Mouse (Mus musculus) midbrain, embryonic 11.5 days (tissue): Measurements from ENCODE around the gene Ldha. TPM values are rescaled to one million over a fixed set of nuclear protein-coding genes. Genes with fewer than 3 reads are reported as not detected.

Experiments
- ATAC-seq: fragments of 200-750 bp; cut with Nextera tagmentation; 2 replicates; pipeline ENCODE4 v1.8.0; 2017; ENCODE audit warnings: moderate TSS enrichment, moderate library complexity; ENCODE audit not compliant: low FRiP score
- DNase-seq: peaks from one replicate; pipeline ENCODE4 v3.0.0; 2015; ENCODE audit warnings: low spot score; ENCODE audit errors: missing footprints
- H3K27ac ChIP-seq: fragments of 300-500 bp; sonication (generic); 2 replicates; pipeline ENCODE4 v1.5.1; 2014; ENCODE audit warnings: low read depth, low read length
- H3K27me3 ChIP-seq: fragments of 300-500 bp; sonication (generic); 2 replicates; pipeline ENCODE4 v1.6.1; 2014; ENCODE audit warnings: mild to moderate bottlenecking, low read length, moderate library complexity, mixed read lengths; ENCODE audit not compliant: control insufficient read depth, insufficient read depth
- H3K36me3 ChIP-seq: fragments of 300-500 bp; sonication (generic); 2 replicates; pipeline ENCODE4 v1.6.1; 2014; ENCODE audit warnings: mild to moderate bottlenecking, low read length, moderate library complexity, mixed read lengths; ENCODE audit not compliant: control insufficient read depth, insufficient read depth
- H3K4me1 ChIP-seq: fragments of 300-500 bp; sonication (generic); 2 replicates; pipeline ENCODE4 v1.6.1; 2014; ENCODE audit warnings: low read length; ENCODE audit not compliant: control insufficient read depth, insufficient read depth
- H3K4me2 ChIP-seq: fragments of 300-500 bp; sonication (generic); 2 replicates; pipeline ENCODE4 v1.6.1; 2014; ENCODE audit warnings: mild to moderate bottlenecking, moderate library complexity
- H3K4me3 ChIP-seq: fragments of 300-500 bp; sonication (generic); 2 replicates; pipeline ENCODE4 v1.5.1; 2014; ENCODE audit warnings: low read depth, low read length
- H3K9ac ChIP-seq: fragments of 300-500 bp; sonication (generic); 2 replicates; pipeline ENCODE4 v1.6.1; 2014; ENCODE audit warnings: low read length
- H3K9me3 ChIP-seq: fragments of 300-500 bp; sonication (generic); 2 replicates; pipeline ENCODE4 v1.6.1; 2016; ENCODE audit warnings: low read length; ENCODE audit not compliant: control insufficient read depth
- WGBS: fragments of 180-500 bp; shearing (Covaris S2); extraction: QIAGEN DNeasy Blood & Tissue Kit; methylation state at CpG from one replicate; pipeline ENCODE4 v1.1.7; 2014; 5-methylcytosine and 5-hydroxymethylcytosine counted together
- polyA plus RNA-seq: library from polyadenylated mRNA; unstranded; fragments of >200 nt; fragmentation: Nextera tagmentation; extraction: Ambion mirVana; gene quantifications from 2 replicates; pipeline ENCODE4 v1.2.1, GENCODE M21; 2014

Gene Ldha
- polyA plus RNA-seq, 1 experiment from 2014 or later: 1,542 TPM

- no peak for DNase-seq
- Histone ChIP-seq H3K36me3 (no peaks in the 10 kb centered on the region), H3K9ac (no peak overlapping the region), H3K9me3 (no peaks in the 10 kb centered on the region), H3K4me1 (peaks cover 10% of the 10 kb centered on the region), H3K4me2 (no peak overlapping the region), H3K27me3 (no peaks in the 10 kb centered on the region), H3K4me3 (no peak overlapping the region), H3K27ac (peak overlapping the region; percentile 22; the same call in 1 of the 2 replicates)
- 24% methylated on average over 12 of the region's 14 CpGs for WGBS
- ATAC-seq: peak; percentile 33; the same call in 1 of the 2 replicates
These were observed 6.2 kb upstream of the Ldha start for GRCm38 (mm10) chr7:46834994-46835610.

- H3K9ac ChIP-seq: no peak overlapping the region
- no peak overlapping the region for H3K4me3 ChIP-seq
- 82% methylated on average over 5 of the region's 5 CpGs for WGBS
- no peak for DNase-seq
- H3K4me2 ChIP-seq: no peak overlapping the region
- no peaks in the 10 kb centered on the region for H3K27me3 ChIP-seq
- peaks cover 10% of the 10 kb centered on the region for H3K4me1 ChIP-seq
- H3K27ac ChIP-seq: no peak overlapping the region
- H3K36me3 ChIP-seq: no peaks in the 10 kb centered on the region
- no peak for ATAC-seq
- no peaks in the 10 kb centered on the region for H3K9me3 ChIP-seq
These were observed 4.9 kb upstream of the Ldha start for GRCm38 (mm10) chr7:46836357-46836756.

GRCm38 (mm10) chr7:46837073-46837472, 4.2 kb upstream of the Ldha start:
- Histone ChIP-seq H3K4me1 (peaks cover 10% of the 10 kb centered on the region), H3K27ac (no peak overlapping the region)

GRCm38 (mm10) chr7:46838104-46838671, 3.1 kb upstream of the Ldha start:
- ATAC-seq (peak; percentile 43; the same call in 1 of the 2 replicates), DNase-seq (peak; percentile 88)
- H3K4me2 ChIP-seq: no peak overlapping the region; the same call in 1 of the 2 replicates
- peaks cover 10% of the 10 kb centered on the region for H3K4me1 ChIP-seq
- no peaks in the 10 kb centered on the region for H3K9me3 ChIP-seq
- H3K9ac ChIP-seq: peak overlapping the region; percentile 37; the same call in 1 of the 2 replicates
- no peak overlapping the region for H3K4me3 ChIP-seq
- no peak overlapping the region for H3K27ac ChIP-seq
- 2% methylated on average over 9 of the region's 9 CpGs for WGBS
- H3K36me3 ChIP-seq: no peaks in the 10 kb centered on the region
- no peaks in the 10 kb centered on the region for H3K27me3 ChIP-seq

More at GRCm38 (mm10) chr7:46837073-46837472, 4.2 kb upstream of the Ldha start:
- no peaks in the 10 kb centered on the region for H3K36me3 ChIP-seq
- H3K4me3 ChIP-seq: no peak overlapping the region
- H3K27me3 ChIP-seq: no peaks in the 10 kb centered on the region
- no peaks in the 10 kb centered on the region for H3K9me3 ChIP-seq
- H3K9ac ChIP-seq: no peak overlapping the region
- DNase-seq (no peak), ATAC-seq (no peak)
- WGBS: 44% methylated on average over 5 of the region's 5 CpGs
- no peak overlapping the region for H3K4me2 ChIP-seq

GRCm38 (mm10) chr7:46838891-46839302, 2.4 kb upstream of the Ldha start:
- 6% methylated on average over 8 of the region's 8 CpGs for WGBS
- H3K36me3 ChIP-seq: no peaks in the 10 kb centered on the region
- H3K27me3 ChIP-seq: no peaks in the 10 kb centered on the region
- ATAC-seq (peak; percentile 20; the same call in 1 of the 2 replicates), DNase-seq (peak; percentile 90)
- no peak overlapping the region for H3K4me3 ChIP-seq
- H3K9ac ChIP-seq: no peak overlapping the region
- 0 out of 2 replicates have a peak overlapping the region, but pooled peaks have one; percentile 7 for H3K4me2 ChIP-seq
- H3K27ac ChIP-seq: no peak overlapping the region
- no peaks in the 10 kb centered on the region for H3K9me3 ChIP-seq
- peaks cover 10% of the 10 kb centered on the region for H3K4me1 ChIP-seq

- no peak overlapping the region for H3K4me2 ChIP-seq
- H3K36me3 ChIP-seq: no peaks in the 10 kb centered on the region
- no peaks in the 10 kb centered on the region for H3K9me3 ChIP-seq
- H3K9ac ChIP-seq: no peak overlapping the region
- H3K27me3 ChIP-seq: no peaks in the 10 kb centered on the region
- ATAC-seq: no peak
- no peak for DNase-seq
- WGBS: 36% methylated on average over 7 of the region's 7 CpGs
- H3K4me3 ChIP-seq: no peak overlapping the region
- no peak overlapping the region for H3K27ac ChIP-seq
- peaks cover 10% of the 10 kb centered on the region for H3K4me1 ChIP-seq
These were observed 1.8 kb upstream of the Ldha start for GRCm38 (mm10) chr7:46839446-46839845.

GRCm38 (mm10) chr7:46839861-46840260, 1.4 kb upstream of the Ldha start:
- Histone ChIP-seq H3K4me2 (no peak overlapping the region), H3K9me3 (no peaks in the 10 kb centered on the region), H3K9ac (no peak overlapping the region), H3K27ac (no peak overlapping the region), H3K36me3 (no peaks in the 10 kb centered on the region), H3K4me1 (peaks cover 12% of the 10 kb centered on the region), H3K27me3 (no peaks in the 10 kb centered on the region), H3K4me3 (no peak overlapping the region)
- DNase-seq (no peak), ATAC-seq (no peak)
- 74% methylated on average over 5 of the region's 5 CpGs for WGBS

GRCm38 (mm10) chr7:46840326-46840725, 949 bp upstream of the Ldha start:
- Histone ChIP-seq H3K9ac (no peak overlapping the region), H3K27me3 (no peaks in the 10 kb centered on the region), H3K4me2 (no peak overlapping the region), H3K4me3 (no peak overlapping the region), H3K9me3 (no peaks in the 10 kb centered on the region), H3K27ac (no peak overlapping the region), H3K36me3 (no peaks in the 10 kb centered on the region), H3K4me1 (peaks cover 16% of the 10 kb centered on the region)
- ATAC-seq (no peak), DNase-seq (no peak)
- WGBS: 44% methylated on average over 4 of the region's 4 CpGs

- ATAC-seq (no peak), DNase-seq (no peak)
- no peaks in the 10 kb centered on the region for H3K36me3 ChIP-seq
- H3K9ac ChIP-seq: no peak overlapping the region
- no peaks in the 10 kb centered on the region for H3K9me3 ChIP-seq
- peaks cover 23% of the 10 kb centered on the region for H3K4me1 ChIP-seq
- no peak overlapping the region for H3K4me2 ChIP-seq
- 34% methylated on average over 5 of the region's 5 CpGs for WGBS
- H3K27ac ChIP-seq: no peak overlapping the region
- H3K4me3 ChIP-seq: no peak overlapping the region
- H3K27me3 ChIP-seq: no peaks in the 10 kb centered on the region
These were observed 1.0 kb downstream of the Ldha start for GRCm38 (mm10) chr7:46842278-46842677.
